Mouse (Mus musculus) intestine, embryonic 16.5 days (tissue): ENCODE measurements around the gene Morn4. TPM values are rescaled to one million over a fixed set of nuclear protein-coding genes. Genes with fewer than 3 reads are reported as not detected.

Source experiments
- ATAC-seq: fragments of 200-750 bp; cut with Nextera tagmentation; 2 replicates; pipeline ENCODE4 v1.8.0; 2017; ENCODE audit warnings: moderate TSS enrichment, moderate library complexity
- H3K27ac ChIP-seq: fragments of 300-500 bp; sonication (generic); 2 replicates; pipeline ENCODE4 v1.5.1; 2014; ENCODE audit warnings: mild to moderate bottlenecking, low read length
- H3K27me3 ChIP-seq: fragments of 300-500 bp; sonication (generic); replicated peaks from 2 replicates; pipeline ENCODE4 v1.6.1; 2014; ENCODE audit warnings: low read length, control low read depth, mixed read lengths; ENCODE audit not compliant: control insufficient read depth, insufficient read depth
- H3K36me3 ChIP-seq: fragments of 300-500 bp; sonication (generic); 2 replicates; pipeline ENCODE4 v1.6.1; 2014; ENCODE audit warnings: low read length, control low read depth; ENCODE audit not compliant: control insufficient read depth, insufficient read depth
- H3K4me1 ChIP-seq: fragments of 300-500 bp; sonication (generic); 2 replicates; pipeline ENCODE4 v1.6.1; 2014; ENCODE audit warnings: low read length, control low read depth, mixed read lengths; ENCODE audit not compliant: control insufficient read depth, insufficient read depth
- H3K4me2 ChIP-seq: fragments of 300-500 bp; sonication (generic); 2 replicates; pipeline ENCODE4 v1.6.1; 2014; ENCODE audit warnings: low read depth, low read length, control low read depth
- H3K4me3 ChIP-seq: fragments of 300-500 bp; sonication (generic); 2 replicates; pipeline ENCODE4 v1.5.1; 2014; ENCODE audit warnings: mild to moderate bottlenecking, low read length
- H3K9ac ChIP-seq: fragments of 300-500 bp; sonication (generic); 2 replicates; pipeline ENCODE4 v1.6.1; 2014; ENCODE audit warnings: low read depth, low read length
- H3K9me3 ChIP-seq: fragments of 300-500 bp; sonication (generic); 2 replicates; pipeline ENCODE4 v1.6.1; 2016; ENCODE audit warnings: low read length, control low read depth; ENCODE audit not compliant: control insufficient read depth
- WGBS: fragments of 180-500 bp; shearing (Covaris S2); extraction: QIAGEN DNeasy Blood & Tissue Kit; methylation state at CpG from one replicate; pipeline ENCODE4 v1.1.7; 2014; 5-methylcytosine and 5-hydroxymethylcytosine counted together
- polyA plus RNA-seq: library from polyadenylated mRNA; unstranded; fragments of >200 nt; fragmentation: Nextera tagmentation; extraction: Ambion mirVana; gene quantifications from 2 replicates; pipeline ENCODE4 v1.2.1, GENCODE M21; 2015

The Morn4 gene
- polyA plus RNA-seq, 1 experiment from 2014 or later, result 15.8 TPM

- no peaks in the 10 kb centered on the region for H3K27me3 ChIP-seq
Measured at GRCm38 (mm10) chr19:42075051-42075450, 11.1 kb downstream of the Morn4 start.

DNA sequence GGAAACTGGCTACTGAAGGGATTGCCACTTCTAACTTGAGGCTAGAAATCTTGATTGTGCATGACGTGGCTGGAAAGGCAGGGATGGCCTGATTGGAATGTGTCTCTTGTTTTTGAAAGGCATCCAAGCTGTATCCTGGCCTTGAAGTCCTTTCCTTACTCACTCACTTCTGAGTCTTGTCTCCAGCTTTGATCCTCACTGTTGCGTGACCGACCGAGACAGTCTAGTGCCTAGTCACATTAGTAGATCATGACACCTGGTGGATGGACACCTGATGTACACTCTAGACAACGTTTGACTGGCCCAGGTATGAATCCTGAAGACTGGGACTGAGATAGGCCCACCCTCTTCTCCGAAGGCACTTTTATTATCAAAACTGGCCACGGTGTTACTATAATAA is 13.4 kb downstream of the Morn4 start:
- Histone ChIP-seq H3K9me3 (no peaks in the 10 kb centered on the region), H3K36me3 (no peaks in the 10 kb centered on the region), H3K4me1 (peaks cover 6% of the 10 kb centered on the region; the same call in 1 of the 2 replicates), H3K4me3 (no peak overlapping the region), H3K4me2 (no peak overlapping the region), H3K27me3 (no peaks in the 10 kb centered on the region), H3K27ac (peak overlapping the region; percentile 65; the same call in 1 of the 2 replicates), H3K9ac (no peak overlapping the region)
- WGBS, result 77% methylated on average over 7 of the region's 7 CpGs
- ATAC-seq, result no peak

More at GRCm38 (mm10) chr19:42075051-42075450, 11.1 kb downstream of the Morn4 start:
- Histone ChIP-seq H3K4me2 (no peak overlapping the region), H3K27ac (no peak overlapping the region), H3K36me3 (no peaks in the 10 kb centered on the region), H3K9me3 (no peaks in the 10 kb centered on the region), H3K4me3 (no peak overlapping the region), H3K4me1 (peaks cover 6% of the 10 kb centered on the region; the same call in 1 of the 2 replicates), H3K9ac (no peak overlapping the region)
- no peak for ATAC-seq
- WGBS, result 83% methylated on average over 2 of the region's 2 CpGs

DNA sequence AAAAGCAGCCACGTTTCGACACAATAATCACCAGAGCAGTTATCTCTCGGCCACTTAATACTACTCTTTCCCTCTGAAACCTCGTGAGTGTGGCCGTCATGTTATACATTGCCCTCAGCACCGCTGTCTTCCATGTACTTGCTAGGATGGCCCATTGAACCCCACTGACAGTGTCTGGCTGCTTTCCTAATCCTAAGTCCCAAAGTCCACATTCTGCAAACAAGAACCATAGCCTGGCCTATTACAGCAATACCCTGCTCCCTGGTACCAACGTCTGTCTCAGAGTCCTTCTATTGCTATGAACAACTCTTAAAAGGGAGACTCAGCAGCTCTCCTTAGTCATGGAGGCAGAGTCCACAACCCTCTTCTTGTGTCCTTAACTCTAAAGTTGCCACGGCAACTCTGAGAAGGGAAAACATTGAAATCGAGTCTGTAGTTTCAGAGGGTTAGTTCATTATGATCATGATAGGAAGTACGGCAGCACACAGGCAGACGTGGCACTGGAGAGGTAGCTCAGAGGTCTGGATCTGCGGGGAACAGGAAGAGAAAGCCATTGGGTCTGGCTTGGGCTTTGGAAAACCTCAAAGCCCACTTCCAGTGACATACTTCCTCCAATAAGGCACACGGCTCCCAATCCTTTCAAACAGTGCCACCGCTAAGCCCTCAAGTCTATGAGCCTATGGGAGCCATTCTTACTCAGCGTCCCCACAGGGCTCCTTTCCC is 14.1 kb downstream of the Morn4 start:
- Histone ChIP-seq H3K4me3 (no peak overlapping the region), H3K36me3 (no peaks in the 10 kb centered on the region), H3K9me3 (no peaks in the 10 kb centered on the region), H3K27ac (peak overlapping the region; percentile 65), H3K4me1 (peaks cover 6% of the 10 kb centered on the region; the same call in 1 of the 2 replicates), H3K27me3 (no peaks in the 10 kb centered on the region), H3K4me2 (no peak overlapping the region), H3K9ac (no peak overlapping the region)
- ATAC-seq, result peak; percentile 91
- WGBS, result 69% methylated on average over 15 of the region's 15 CpGs

GRCm38 (mm10) chr19:42071221-42071620 is 14.9 kb downstream of the Morn4 start:
- WGBS, result 78% methylated on average over 7 of the region's 7 CpGs

DNA sequence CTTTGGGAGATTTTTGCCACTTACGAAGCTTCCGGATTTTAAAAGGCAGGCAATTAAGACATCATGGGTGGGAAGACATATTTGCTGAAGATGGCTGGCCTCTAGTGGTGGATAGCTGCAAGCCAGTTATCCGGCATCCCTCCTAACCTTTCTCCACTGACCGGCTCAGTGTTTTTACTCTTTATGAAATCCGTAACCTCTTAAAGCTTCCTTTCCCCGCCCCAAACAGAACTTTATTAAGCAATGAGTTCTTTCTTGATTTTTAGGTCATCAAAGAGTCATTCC is 17.0 kb downstream of the Morn4 start:
- 54% methylated on average over 6 of the region's 6 CpGs for WGBS
- Histone ChIP-seq H3K4me2 (no peak overlapping the region), H3K9ac (no peak overlapping the region), H3K4me3 (no peak overlapping the region), H3K9me3 (no peaks in the 10 kb centered on the region), H3K4me1 (peaks cover 6% of the 10 kb centered on the region; the same call in 1 of the 2 replicates), H3K27ac (no peak overlapping the region), H3K36me3 (no peaks in the 10 kb centered on the region), H3K27me3 (no peaks in the 10 kb centered on the region)
- ATAC-seq, result no peak

More at GRCm38 (mm10) chr19:42071221-42071620, 14.9 kb downstream of the Morn4 start:
- Histone ChIP-seq H3K4me2 (no peak overlapping the region), H3K27ac (no peak overlapping the region), H3K4me1 (peaks cover 6% of the 10 kb centered on the region; the same call in 1 of the 2 replicates), H3K9me3 (no peaks in the 10 kb centered on the region), H3K36me3 (no peaks in the 10 kb centered on the region), H3K27me3 (no peaks in the 10 kb centered on the region), H3K9ac (no peak overlapping the region), H3K4me3 (no peak overlapping the region)
- no peak for ATAC-seq

- Histone ChIP-seq H3K36me3 (no peaks in the 10 kb centered on the region), H3K9ac (no peak overlapping the region), H3K4me1 (peaks cover 6% of the 10 kb centered on the region; the same call in 1 of the 2 replicates), H3K27ac (no peak overlapping the region), H3K4me2 (no peak overlapping the region), H3K27me3 (no peaks in the 10 kb centered on the region), H3K9me3 (no peaks in the 10 kb centered on the region), H3K4me3 (no peak overlapping the region)
- no peak for ATAC-seq
- 79% methylated on average over 11 of the region's 11 CpGs for WGBS
Measured at GRCm38 (mm10) chr19:42068441-42069240, 17.5 kb downstream of the Morn4 start.

GRCm38 (mm10) chr19:42061443-42061842 is 24.7 kb downstream of the Morn4 start:
- H3K4me3 ChIP-seq, result no peak overlapping the region
- 79% methylated on average over 7 of the region's 7 CpGs for WGBS
- H3K4me1 ChIP-seq, result 0 out of 2 replicates have a peak, but pooled peaks cover 2% of the 10 kb centered on the region
- no peak overlapping the region for H3K9ac ChIP-seq
- H3K4me2 ChIP-seq, result no peak overlapping the region
- H3K9me3 ChIP-seq, result no peaks in the 10 kb centered on the region
- peak; percentile 69 for ATAC-seq
- H3K27me3 ChIP-seq, result no peaks in the 10 kb centered on the region
- H3K36me3 ChIP-seq, result no peaks in the 10 kb centered on the region
- no peak overlapping the region for H3K27ac ChIP-seq

DNA sequence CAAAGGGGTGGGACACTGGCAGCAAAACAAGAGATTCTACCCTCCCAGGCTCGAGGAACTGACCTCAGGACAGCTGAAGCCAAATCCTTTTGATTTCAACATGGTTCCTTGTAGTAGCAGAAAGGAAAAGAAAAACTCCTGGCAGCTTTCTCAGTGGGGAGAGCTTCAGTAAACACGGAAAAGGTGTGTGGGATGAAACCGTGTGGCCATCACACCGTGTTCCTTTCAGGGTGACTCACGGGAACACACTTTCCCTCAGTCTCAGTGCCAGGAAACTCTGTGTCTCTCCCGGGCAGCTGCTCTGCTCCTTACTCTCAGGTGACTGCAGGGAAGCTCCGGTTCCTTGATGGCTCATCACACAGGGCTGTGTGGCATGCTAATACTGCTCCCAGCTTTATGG is 27.7 kb downstream of the Morn4 start:
- no peak for ATAC-seq
- H3K9ac ChIP-seq, result no peak overlapping the region

GRCm38 (mm10) chr19:42056719-42057409 is 29.3 kb downstream of the Morn4 start:
- H3K36me3 ChIP-seq, result no peaks in the 10 kb centered on the region
- no peaks in the 10 kb centered on the region for H3K9me3 ChIP-seq
- no peak overlapping the region for H3K9ac ChIP-seq
- H3K27ac ChIP-seq, result no peak overlapping the region
- H3K4me2 ChIP-seq, result no peak overlapping the region
- H3K4me1 ChIP-seq, result 0 out of 2 replicates have a peak, but pooled peaks cover 2% of the 10 kb centered on the region
- H3K27me3 ChIP-seq, result no peaks in the 10 kb centered on the region
- WGBS, result 72% methylated on average over 6 of the region's 6 CpGs
- H3K4me3 ChIP-seq, result no peak overlapping the region
- 0 out of 2 replicates have a peak, but pooled peaks have one; percentile 52 for ATAC-seq

More for the DNA sequence above, 27.7 kb downstream of the Morn4 start:
- Histone ChIP-seq H3K9me3 (no peaks in the 10 kb centered on the region), H3K4me1 (0 out of 2 replicates have a peak, but pooled peaks cover 2% of the 10 kb centered on the region), H3K4me3 (no peak overlapping the region), H3K36me3 (no peaks in the 10 kb centered on the region), H3K4me2 (no peak overlapping the region), H3K27ac (no peak overlapping the region), H3K27me3 (no peaks in the 10 kb centered on the region)
- 58% methylated on average over 7 of the region's 7 CpGs for WGBS
